Mouse (Mus musculus) lung, adult 2 months (tissue): ENCODE measurements at regions not wholly inside any gene's neighbourhood (a gene's known extent, or its start where the extent isn't known, plus 50 kb on each side); places are given as distances from the start of the nearest gene placed in this dataset.

Source experiments
- CTCF ChIP-seq: fragments of 200-500 bp; IDR thresholded peaks from 2 replicates; pipeline ENCODE4 v1.5.1; 2011; ENCODE audit warnings: mild to moderate bottlenecking, low read length, control low read depth; ENCODE audit not compliant: insufficient read depth
- POLR2A ChIP-seq: fragments of 200-500 bp; IDR thresholded peaks from 2 replicates; pipeline ENCODE4 v1.6.1; 2011; ENCODE audit warnings: low read depth, mild to moderate bottlenecking, control low read depth, low read length, borderline replicate concordance; ENCODE audit errors: extremely low read depth

DNA sequence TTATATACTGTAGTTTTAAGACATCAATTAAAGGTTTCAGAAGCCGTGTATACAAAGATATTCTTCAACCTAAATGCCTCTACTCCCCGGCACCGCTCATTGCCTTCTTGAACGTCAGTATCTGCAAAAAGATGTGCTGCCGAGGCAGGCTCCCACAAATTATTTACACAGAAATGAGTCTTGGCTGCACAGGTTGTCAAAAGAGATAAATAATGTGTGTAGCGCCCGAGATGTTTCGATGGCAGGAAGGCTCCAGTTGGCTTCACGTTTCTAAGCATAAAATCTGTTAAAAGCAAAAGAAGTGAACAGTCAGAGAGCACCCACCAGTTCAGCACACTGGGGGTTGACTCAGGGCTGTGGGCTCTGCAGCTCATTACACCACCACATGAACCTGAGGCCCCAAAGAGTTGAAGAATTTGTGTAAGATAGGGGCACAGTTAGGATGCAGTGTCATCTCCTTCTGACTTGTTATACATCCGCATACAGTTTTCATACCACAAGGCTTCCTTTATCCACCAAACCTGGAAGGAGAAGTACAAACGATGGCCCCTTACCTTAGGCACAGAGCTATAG is 138.4 kb downstream of the Ube2u start:
- TF ChIP-seq POLR2A (no peak), CTCF (no peak)
